Mouse (Mus musculus): ENCODE data around the gene Fam20a. TPM values are rescaled to one million over a fixed set of nuclear protein-coding genes. Genes with fewer than 3 reads are reported as not detected.

The Fam20a gene
- polyA plus RNA-seq, 2 experiments from 2014 or later: 0.91 to 1.7 TPM

- no peak for ATAC-seq
Observed at GRCm38 (mm10) chr11:109651566-109652024, 70.5 kb downstream of the Fam20a start.

- ATAC-seq: peak; percentile 89
Observed at GRCm38 (mm10) chr11:109650788-109651565, 71.1 kb downstream of the Fam20a start.

- ATAC-seq: peak; percentile 39
Observed at GRCm38 (mm10) chr11:109649975-109650701, 71.9 kb downstream of the Fam20a start.

GRCm38 (mm10) chr11:109649206-109649605 is 72.9 kb downstream of the Fam20a start, which contains the start of gene Prkar1a:
TSS of gene Prkar1a (plus strand) at chr11:109649405.
- no peak for ATAC-seq

- ATAC-seq: no peak
Observed at GRCm38 (mm10) chr11:109648510-109648909, 73.6 kb downstream of the Fam20a start.

- no peak for ATAC-seq
Observed at GRCm38 (mm10) chr11:109641498-109642222, 80.4 kb downstream of the Fam20a start.

- ATAC-seq: no peak
Observed at GRCm38 (mm10) chr11:109635871-109636395, 86.1 kb downstream of the Fam20a start.

GRCm38 (mm10) chr11:109634928-109635327 is 87.2 kb downstream of the Fam20a start:
- ATAC-seq: no peak

GRCm38 (mm10) chr11:109629021-109629521 is 93.0 kb downstream of the Fam20a start:
- ATAC-seq: no peak

- ATAC-seq: no peak
Observed at GRCm38 (mm10) chr11:109628099-109628498, 94.0 kb downstream of the Fam20a start.

GRCm38 (mm10) chr11:109627648-109628047 is 94.4 kb downstream of the Fam20a start:
- no peak for ATAC-seq

- no peak for ATAC-seq
Observed at GRCm38 (mm10) chr11:109623238-109623637, 98.8 kb downstream of the Fam20a start.

- no peak for ATAC-seq
Observed at GRCm38 (mm10) chr11:109622518-109623037, 99.5 kb downstream of the Fam20a start.

- ATAC-seq: peak; percentile 68
Observed at GRCm38 (mm10) chr11:109621183-109621582, 100.9 kb downstream of the Fam20a start.

GRCm38 (mm10) chr11:109620356-109620755 is 101.7 kb downstream of the Fam20a start:
- ATAC-seq: no peak

Other genes starting within 250 kb of the Fam20a start
- gene Arsg, start 248.9 kb downstream of the Fam20a start, polyA plus RNA-seq (2017; shearing (Covaris generic)): 1 to 10 TPM; 4.5 to 7.1 TPM
- 10 to 100 TPM; 16.7 to 21.0 TPM for gene Slc16a6, start 248.7 kb downstream of the Fam20a start, polyA plus RNA-seq (2017; shearing (Covaris generic))
- not detected for gene Wipi1, start 110.3 kb downstream of the Fam20a start, polyA plus RNA-seq (2017; shearing (Covaris generic))
- 100 to 1,000 TPM; 416 to 490 TPM for gene Prkar1a, start 72.9 kb downstream of the Fam20a start, polyA plus RNA-seq (2017; shearing (Covaris generic))
- under 1 TPM in 1 of 2 experiments, not detected in 1; 0.94 TPM for gene 1700012B07Rik, start 105.8 kb upstream of the Fam20a start, polyA plus RNA-seq (2017; shearing (Covaris generic))